Mouse (Mus musculus): ENCODE measurements around the gene Hmgcl.

DNA sequence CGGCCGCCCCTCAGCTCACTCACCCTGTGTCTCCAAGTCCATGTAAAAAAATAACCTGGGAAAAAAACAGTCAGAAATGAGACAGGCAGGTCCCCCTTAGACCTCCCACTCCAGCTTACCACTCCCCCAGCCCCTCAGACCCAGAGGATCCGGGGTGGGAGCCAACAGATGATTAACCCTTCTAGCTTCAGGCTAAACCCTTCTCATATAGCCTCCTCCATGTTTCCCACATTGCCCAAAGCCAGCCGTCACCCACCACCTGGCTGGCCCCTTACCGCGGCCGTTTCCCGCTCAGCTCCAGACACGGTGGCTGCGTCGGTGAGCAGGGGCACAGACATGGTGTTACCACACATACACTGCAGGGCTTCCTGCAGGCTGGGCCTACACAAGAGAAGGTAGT is 24.3 kb downstream of the Hmgcl start:
- TF ChIP-seq CTCF (IDR thresholded peaks at IDR 0.05; ENCODE audit: insufficient read depth, low read depth, low read length) (no peak), POLR2A (IDR thresholded peaks at IDR 0.05; ENCODE audit: insufficient read depth, low read depth, low read length) (no peak)

Measured in olfactory bulb, adult 2 months (tissue).